Mouse (Mus musculus) brain, embryonic 14.5 days (tissue): ENCODE data around the gene Sult1d1.
"Not testable (repeated sequence)": the region's sequence is repeated elsewhere in the genome, so short reads cannot be mapped to it uniquely, and the experiment has no call there.

Source experiments
- CTCF ChIP-seq: fragments of 200-500 bp; IDR thresholded peaks from 2 replicates; pipeline ENCODE4 v1.5.1; 2012; ENCODE audit warnings: inconsistent platforms, mild to moderate bottlenecking, moderate library complexity, borderline replicate concordance; ENCODE audit not compliant: insufficient read depth, insufficient read length; ENCODE audit errors: extremely low read depth
- POLR2A ChIP-seq: fragments of 200-500 bp; IDR thresholded peaks from 2 replicates; pipeline ENCODE4 v1.6.1; 2012; ENCODE audit warnings: mild to moderate bottlenecking, inconsistent platforms, borderline replicate concordance; ENCODE audit not compliant: poor library complexity, insufficient read depth, insufficient read length, severe bottlenecking; ENCODE audit errors: extremely low read depth

- TF ChIP-seq CTCF, POLR2A: not testable (repeated sequence)
Measured at GRCm38 (mm10) chr5:87523561-87523960, 45.3 kb downstream of the Sult1d1 start.
